ENCODE assay signal across 10 mouse cellular contexts in genomic region chr1:192736524-192736923, GRCm38 (mm10). TPM values are rescaled to one million over a fixed set of nuclear protein-coding genes. Genes with fewer than 3 reads are reported as not detected.
DNase-seq lines count a peak whose midpoint lies in the region; ATAC-seq and TF ChIP-seq lines count a peak whose summit lies in the region.
"Had no signal": no experiment of that assay in that cellular context is flagged by ENCODE, and none has a peak within 500 bp of the region (broad histone marks: within the 10 kb centered on the region; RNA-seq: fewer than 3 reads in every experiment).

No protein-coding gene starts in this region.

- no peak overlapping the region for H3K4me2 ChIP-seq in forebrain, embryonic 14.5 days (ENCODE audit: low read length)
- H3K4me2 ChIP-seq in kidney, postnatal 0 days (ENCODE audit: low read length) = no peak overlapping the region
- no peak overlapping the region for H3K4me2 ChIP-seq in limb, embryonic 14.5 days (replicated peaks; ENCODE audit: low read depth, low read length, severe bottlenecking)

- WGBS in forebrain, embryonic 10.5 days = 54% methylated on average over 3 of the region's 3 CpGs
- whole genome bisulfite sequencing in forebrain, embryonic 14.5 days = 41% methylated on average over 3 of the region's 3 CpGs
- 62% methylated on average over 3 of the region's 3 CpGs for WGBS in kidney, postnatal 0 days
- WGBS in limb, embryonic 14.5 days = 38% methylated on average over 3 of the region's 3 CpGs

- H3K27ac ChIP-seq in forebrain, embryonic 10.5 days = peak overlapping the region; percentile 37; the same call in 1 of the 2 replicates
- H3K27ac ChIP-seq in forebrain, embryonic 14.5 days (ENCODE audit: low read depth, low read length) = no peak overlapping the region
- peak overlapping the region; percentile 78 for H3K27ac ChIP-seq in kidney, postnatal 0 days
- H3K27ac ChIP-seq in limb, embryonic 14.5 days (replicated peaks; ENCODE audit: low read depth, low read length) = peak overlapping the region; percentile 88
- H3K27ac ChIP-seq: heart, adult 2 months had no signal

- peaks cover 9% of the 10 kb centered on the region for H3K4me1 ChIP-seq in forebrain, embryonic 10.5 days
- H3K4me1 ChIP-seq in forebrain, embryonic 14.5 days (ENCODE audit: control insufficient read depth, insufficient read depth, low read length) = no peaks in the 10 kb centered on the region
- H3K4me1 ChIP-seq in kidney, postnatal 0 days (replicated peaks; ENCODE audit: insufficient read depth, low read length) = peaks cover 12% of the 10 kb centered on the region
- H3K4me1 ChIP-seq in limb, embryonic 14.5 days (ENCODE audit: control insufficient read depth, insufficient read depth, low read length) = peaks cover 22% of the 10 kb centered on the region

- intact Hi-C loops in left cerebral cortex, postnatal 14 days (cut with DNase I) = no loop called here

- no peak for TF ChIP-seq POLR2A in limb, embryonic 14.5 days (IDR thresholded peaks at IDR 0.05; ENCODE audit: borderline replicate concordance, extremely low read depth, insufficient read depth, insufficient read length)

- no peaks in the 10 kb centered on the region for H3K9me3 ChIP-seq in forebrain, embryonic 10.5 days
- H3K9me3 ChIP-seq in forebrain, embryonic 14.5 days (replicated peaks; ENCODE audit: control insufficient read depth, low read length) = no peaks in the 10 kb centered on the region
- no peaks in the 10 kb centered on the region for H3K9me3 ChIP-seq in kidney, postnatal 0 days (replicated peaks; ENCODE audit: low read length)
- no peaks in the 10 kb centered on the region for H3K9me3 ChIP-seq in limb, embryonic 14.5 days (ENCODE audit: control insufficient read depth, low read length)

- no peak for DNase-seq in forebrain, embryonic 10.5 days (ENCODE audit: extremely low spot score, low spot score)
- DNase-seq in forebrain, embryonic 14.5 days (ENCODE audit: low spot score) = no peak
- DNase-seq in kidney, postnatal 0 days (ENCODE audit: low spot score) = no peak
- no peak for DNase-seq in kidney, adult 11 months
- peak; percentile 9 to 10 for DNase-seq in cerebellum, postnatal 36 days
- DNase-seq in limb, embryonic 14.5 days (ENCODE audit: low spot score) = peak; percentile 61
- DNase-seq in thymus, postnatal 25 days = no peak
- DNase-seq in left cerebral cortex, postnatal 14 days (ENCODE audit: low spot score in 2 of 2) = no peak
- DNase-seq: thymus, adult 18-20 months had no signal

- no peak for ATAC-seq in forebrain, embryonic 14.5 days
- no peak for ATAC-seq in kidney, postnatal 0 days (replicated peaks; ENCODE audit: low FRiP score, low read depth)
- peak; percentile 71 for ATAC-seq in limb, embryonic 14.5 days (ENCODE audit: low FRiP score, low read depth)

- no peaks in the 10 kb centered on the region for H3K36me3 ChIP-seq in forebrain, embryonic 10.5 days (replicated peaks)
- H3K36me3 ChIP-seq in forebrain, embryonic 14.5 days (ENCODE audit: control insufficient read depth, insufficient read depth, low read length) = no peaks in the 10 kb centered on the region
- H3K36me3 ChIP-seq in kidney, postnatal 0 days (ENCODE audit: insufficient read depth, low read length) = no peaks in the 10 kb centered on the region
- H3K36me3 ChIP-seq in limb, embryonic 14.5 days (ENCODE audit: control insufficient read depth, insufficient read depth, low read length) = no peaks in the 10 kb centered on the region

- no peak overlapping the region for H3K4me3 ChIP-seq in forebrain, embryonic 10.5 days
- no peak overlapping the region for H3K4me3 ChIP-seq in forebrain, embryonic 14.5 days (ENCODE audit: low read depth, low read length)
- no peak overlapping the region for H3K4me3 ChIP-seq in kidney, postnatal 0 days (replicated peaks; ENCODE audit: low read depth, low read length)
- no peak overlapping the region for H3K4me3 ChIP-seq in limb, embryonic 14.5 days (replicated peaks; ENCODE audit: low read length)
- H3K4me3 ChIP-seq: heart, adult 2 months had no signal

- TF ChIP-seq CTCF in kidney, postnatal 0 days (IDR thresholded peaks at IDR 0.05; ENCODE audit: low read depth) = no peak

- H3K27me3 ChIP-seq in forebrain, embryonic 10.5 days (ENCODE audit: poor library complexity, severe bottlenecking) = no peaks in the 10 kb centered on the region
- H3K27me3 ChIP-seq in forebrain, embryonic 14.5 days (replicated peaks; ENCODE audit: control insufficient read depth, insufficient read depth, low read length) = no peaks in the 10 kb centered on the region
- H3K27me3 ChIP-seq in kidney, postnatal 0 days (ENCODE audit: insufficient read depth, low read length) = no peaks in the 10 kb centered on the region
- H3K27me3 ChIP-seq in limb, embryonic 14.5 days (ENCODE audit: control insufficient read depth, insufficient read depth, low read length) = no peaks in the 10 kb centered on the region

- no peak overlapping the region for H3K9ac ChIP-seq in forebrain, embryonic 14.5 days (ENCODE audit: low read length)
- H3K9ac ChIP-seq in kidney, postnatal 0 days (ENCODE audit: low read depth, low read length) = peak overlapping the region; percentile 19; the same call in 1 of the 2 replicates
- no peak overlapping the region; the same call in 1 of the 2 replicates for H3K9ac ChIP-seq in limb, embryonic 14.5 days (ENCODE audit: low read depth, low read length, severe bottlenecking)

RNA-seq across cellular contexts. Expression of gene Hhat, which starts 34.5 kb away (rescaled TPM):
- 7.2 and 7.6 TPM in 2 replicates for polyA plus RNA-seq in forebrain, embryonic 10.5 days (2016; fragmentation: Nextera tagmentation; extraction: Ambion mirVana)
- polyA plus RNA-seq in forebrain, embryonic 14.5 days (2014; fragmentation: Nextera tagmentation; extraction: Ambion mirVana) = 3.5 and 3.8 TPM in 2 replicates
- 11.9 and 13.5 TPM in 2 replicates for polyA plus RNA-seq in kidney, postnatal 0 days (2015; fragmentation: Nextera tagmentation; extraction: Ambion mirVana)
- 10.0 and 15.5 TPM in 2 replicates for polyA plus RNA-seq in limb, embryonic 14.5 days (2012; rRNA removed)
- polyA plus RNA-seq in limb, embryonic 14.5 days (2014; fragmentation: Nextera tagmentation; extraction: Ambion mirVana) = 12.6 and 14.7 TPM in 2 replicates
- total RNA-seq in left cerebral cortex, postnatal 14 days (2021) = 1 to 10 TPM; 1.2 to 1.8 TPM

Comparison
In these comparisons a context has a peak if more than half of its experiments do, and no peak if none do; other contexts are left out.
1. DNase-seq: peak in cerebellum, postnatal 36 days (2 of 2) and limb, embryonic 14.5 days (single experiment); none in forebrain, embryonic 10.5 days (single experiment), forebrain, embryonic 14.5 days (single experiment), kidney, postnatal 0 days (single experiment), kidney, adult 11 months (single experiment), thymus, postnatal 25 days (single experiment) and left cerebral cortex, postnatal 14 days (0 of 2).